Mouse (Mus musculus) limb, embryonic 11.5 days (tissue): ENCODE results near the gene Tomt. TPM values are rescaled to one million over a fixed set of nuclear protein-coding genes. Genes with fewer than 3 reads are reported as not detected.
A peak's percentile ranks its signal among the peaks of the same experiment; 100 is the strongest.
"Not testable (repeated sequence)": the region's sequence is repeated elsewhere in the genome, so short reads cannot be mapped to it uniquely, and the experiment has no call there.

ENCODE experiments used
- ATAC-seq: fragments of 200-750 bp; cut with Nextera tagmentation; 2 replicates; pipeline ENCODE4 v1.8.0; 2017; ENCODE audit warnings: low read depth; ENCODE audit not compliant: insufficient number of reproducible peaks, low FRiP score, low TSS enrichment
- DNase-seq: peaks from one replicate; pipeline ENCODE4 v3.0.0-alpha.2; 2015; ENCODE audit warnings: low spot score
- H3K27ac ChIP-seq: fragments of 300-500 bp; sonication (generic); replicated peaks from 2 replicates; pipeline ENCODE4 v1.5.1; 2014; ENCODE audit warnings: low read depth, mild to moderate bottlenecking, low read length
- H3K27me3 ChIP-seq: fragments of 300-500 bp; sonication (generic); 2 replicates; pipeline ENCODE4 v1.6.1; 2014; ENCODE audit warnings: mild to moderate bottlenecking, low read length, mixed read lengths; ENCODE audit not compliant: control insufficient read depth, insufficient read depth
- H3K36me3 ChIP-seq: fragments of 300-500 bp; sonication (generic); 2 replicates; pipeline ENCODE4 v1.6.1; 2014; ENCODE audit warnings: mild to moderate bottlenecking, low read length, moderate library complexity, mixed read lengths; ENCODE audit not compliant: control insufficient read depth, insufficient read depth
- H3K4me1 ChIP-seq: fragments of 300-500 bp; sonication (generic); 2 replicates; pipeline ENCODE4 v1.6.1; 2014; ENCODE audit warnings: low read length, mixed read lengths; ENCODE audit not compliant: control insufficient read depth, insufficient read depth
- H3K4me2 ChIP-seq: fragments of 300-500 bp; sonication (generic); 2 replicates; pipeline ENCODE4 v1.6.1; 2014; ENCODE audit warnings: low read depth, mild to moderate bottlenecking, moderate library complexity; ENCODE audit not compliant: severe bottlenecking
- H3K4me3 ChIP-seq: fragments of 300-500 bp; sonication (generic); 2 replicates; pipeline ENCODE4 v1.5.1; 2014; ENCODE audit warnings: low read depth, low read length
- H3K9ac ChIP-seq: fragments of 300-500 bp; sonication (generic); 2 replicates; pipeline ENCODE4 v1.6.1; 2014; ENCODE audit warnings: mild to moderate bottlenecking, low read length
- H3K9me3 ChIP-seq: fragments of 300-500 bp; sonication (generic); 2 replicates; pipeline ENCODE4 v1.6.1; 2016; ENCODE audit warnings: low read length; ENCODE audit not compliant: control insufficient read depth
- WGBS: fragments of 180-500 bp; shearing (Covaris S2); extraction: QIAGEN DNeasy Blood & Tissue Kit; methylation state at CpG from one replicate; pipeline ENCODE4 v1.1.7; 2014; 5-methylcytosine and 5-hydroxymethylcytosine counted together
- polyA plus RNA-seq: library from polyadenylated mRNA; unstranded; fragments of >200 nt; fragmentation: Nextera tagmentation; extraction: Ambion mirVana; gene quantifications from 2 replicates; pipeline ENCODE4 v1.2.1, GENCODE M21; 2014

Tomt gene
- polyA plus RNA-seq = 0.40 and 0.78 TPM in 2 replicates

DNA sequence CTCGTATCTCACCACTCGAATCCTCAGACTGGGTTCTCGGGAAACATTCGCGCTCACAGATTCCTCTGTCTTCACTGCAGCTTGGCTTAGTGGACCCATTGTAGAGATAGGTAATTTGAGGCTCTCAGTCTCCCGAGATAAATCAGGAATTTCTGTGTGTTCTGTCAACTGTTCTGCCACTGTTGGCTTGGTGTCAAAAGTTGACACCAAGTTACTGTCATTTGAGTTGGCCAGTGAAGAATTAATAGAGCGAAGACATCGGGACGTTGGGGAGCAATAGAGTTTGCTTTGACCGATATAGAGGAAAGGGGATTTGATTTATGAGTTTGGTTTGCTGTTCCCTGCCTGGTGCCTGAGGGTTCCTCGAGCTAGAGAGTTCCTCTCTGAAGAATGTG is at the start of gene Tomt:
Tomt (minus strand) TSS at position 73 of the 395 bp plus-strand sequence.
- H3K4me1 ChIP-seq = peaks cover 8% of the 10 kb centered on the region; the same call in 1 of the 2 replicates
- H3K9me3 ChIP-seq = no peaks in the 10 kb centered on the region
- H3K4me2 ChIP-seq = peak within 1 kb of the TSS; percentile 72
- DNase-seq (no peak), ATAC-seq (no peak)
- H3K27me3 ChIP-seq = no peaks in the 10 kb centered on the region
- peak within 1 kb of the TSS; percentile 93 for H3K27ac ChIP-seq
- peaks cover 11% of the 10 kb centered on the region; the same call in 1 of the 2 replicates for H3K36me3 ChIP-seq
- peak within 1 kb of the TSS; percentile 75 for H3K4me3 ChIP-seq
- whole genome bisulfite sequencing = 14% methylated on average over 11 of the region's 11 CpGs
- peak within 1 kb of the TSS; percentile 87 for H3K9ac ChIP-seq

DNA sequence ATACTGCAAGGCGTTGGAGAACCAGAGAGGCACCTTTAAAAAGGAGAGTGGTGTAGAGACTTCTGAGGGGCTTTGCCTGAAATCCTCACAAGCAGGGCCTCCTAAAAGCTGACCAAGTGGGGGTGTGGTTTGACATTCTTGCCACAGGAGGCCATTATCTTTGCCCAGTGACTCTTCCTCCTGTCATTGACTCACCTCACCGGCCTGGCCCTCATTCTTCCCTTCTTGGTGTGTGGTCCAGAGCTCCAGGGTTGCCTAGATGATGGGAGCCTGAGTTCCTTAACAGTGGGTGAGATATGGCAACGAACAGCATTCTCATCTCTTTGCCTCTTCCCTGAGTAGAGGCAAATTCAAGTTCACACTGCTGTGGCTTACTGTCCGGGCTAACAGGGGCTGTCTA is 49.7 kb upstream of the Tomt start:
- ATAC-seq (no peak), DNase-seq (no peak)
- Histone ChIP-seq H3K9me3 (no peaks in the 10 kb centered on the region), H3K36me3 (no peaks in the 10 kb centered on the region), H3K9ac (no peak overlapping the region), H3K27me3 (no peaks in the 10 kb centered on the region), H3K4me1 (no peaks in the 10 kb centered on the region), H3K4me2 (no peak overlapping the region), H3K27ac (no peak overlapping the region), H3K4me3 (no peak overlapping the region)
- WGBS = 73% methylated on average over 4 of the region's 4 CpGs

DNA sequence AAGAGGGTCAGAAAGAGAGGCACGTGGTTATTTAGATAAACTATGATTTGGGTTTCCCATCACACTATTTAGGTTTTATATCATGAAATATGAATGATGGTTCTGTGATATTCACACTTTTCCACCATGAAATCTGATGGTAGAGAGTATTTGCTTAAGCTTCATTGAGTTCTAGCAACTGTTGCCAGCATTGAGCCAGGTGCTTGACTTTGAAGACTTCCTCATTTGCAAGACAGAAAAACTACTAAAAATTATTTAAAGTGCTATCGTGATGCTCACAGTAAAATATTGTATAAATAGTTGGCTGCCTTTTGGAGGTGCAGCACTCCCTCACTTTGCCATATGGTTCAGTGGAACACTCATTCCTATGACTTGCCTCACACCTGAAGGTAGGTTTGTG is 49.1 kb upstream of the Tomt start:
- Histone ChIP-seq H3K27me3 (no peaks in the 10 kb centered on the region), H3K9ac (no peak overlapping the region), H3K36me3 (no peaks in the 10 kb centered on the region), H3K4me3 (no peak overlapping the region), H3K4me1 (no peaks in the 10 kb centered on the region), H3K27ac (no peak overlapping the region), H3K4me2 (no peak overlapping the region), H3K9me3 (no peaks in the 10 kb centered on the region)
- 89% methylated on average over 2 of the region's 2 CpGs for WGBS
- DNase-seq = no peak
- ATAC-seq = no peak

DNA sequence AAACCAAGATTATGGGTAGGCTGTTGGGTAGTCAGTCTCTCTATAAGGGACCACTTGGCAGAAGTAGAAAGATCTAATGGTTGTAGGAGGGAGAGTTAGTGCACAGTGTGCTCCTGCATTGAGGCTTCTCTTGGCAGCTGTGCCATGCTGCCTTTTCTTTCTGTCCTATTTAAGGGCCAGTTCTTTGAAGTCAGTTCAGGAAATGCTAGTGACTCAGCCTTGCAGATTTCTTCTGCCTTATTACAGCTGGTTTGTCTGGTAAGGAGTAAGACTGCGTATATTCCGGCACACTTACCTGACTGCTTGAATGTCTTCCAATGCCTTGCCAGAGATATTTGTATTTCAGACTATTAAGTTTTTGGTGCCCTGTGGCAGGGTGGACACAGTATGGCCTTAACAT is 48.0 kb upstream of the Tomt start:
- no peak overlapping the region for H3K27ac ChIP-seq
- no peaks in the 10 kb centered on the region for H3K27me3 ChIP-seq
- no peak overlapping the region for H3K4me2 ChIP-seq
- H3K9ac ChIP-seq = no peak overlapping the region
- H3K4me3 ChIP-seq = no peak overlapping the region
- no peaks in the 10 kb centered on the region for H3K36me3 ChIP-seq
- ATAC-seq (no peak), DNase-seq (no peak)
- no peaks in the 10 kb centered on the region for H3K9me3 ChIP-seq
- 95% methylated on average over 2 of the region's 2 CpGs for whole genome bisulfite sequencing
- no peaks in the 10 kb centered on the region for H3K4me1 ChIP-seq

DNA sequence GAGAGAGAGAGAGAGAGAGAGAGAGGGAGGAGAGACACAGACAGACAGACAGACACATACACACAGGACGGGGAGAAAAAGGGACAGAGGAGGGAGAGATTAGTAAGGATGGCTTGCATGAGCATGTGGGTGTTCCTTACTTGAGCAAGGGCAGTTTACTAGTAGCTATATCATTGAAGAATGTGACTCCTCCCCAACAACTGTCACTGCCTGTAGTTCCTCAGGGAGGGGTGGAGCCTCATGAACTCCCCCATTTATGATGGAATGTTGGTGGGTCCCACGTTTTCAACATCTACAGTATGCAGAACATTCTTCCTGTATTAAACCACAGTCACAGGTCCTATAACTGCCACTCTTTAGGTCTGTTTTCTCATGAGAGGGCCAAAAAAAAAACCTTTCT is 45.9 kb upstream of the Tomt start:
- ATAC-seq = no peak
- WGBS = 65% methylated on average over 2 of the region's 2 CpGs

DNA sequence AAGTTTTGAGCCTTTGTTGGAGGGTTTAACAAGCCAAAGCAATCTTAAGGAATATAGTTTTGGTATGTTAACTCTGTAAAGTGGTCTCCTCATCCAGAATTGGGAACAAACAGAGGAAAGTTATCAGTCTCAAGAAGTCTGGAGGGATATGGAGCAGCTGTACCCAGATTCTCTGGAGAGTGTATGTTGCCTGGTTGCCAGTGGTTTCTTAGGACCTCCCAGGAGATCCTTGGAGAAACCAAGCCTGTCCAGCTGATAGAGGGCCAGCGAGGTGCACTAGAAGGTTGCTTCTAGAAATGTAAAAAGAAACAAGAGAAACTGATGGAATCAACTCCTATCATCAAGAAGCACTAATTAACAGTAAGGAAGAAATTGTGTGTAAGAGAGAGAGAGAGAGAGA is 45.5 kb upstream of the Tomt start:
- Histone ChIP-seq H3K9me3 (no peaks in the 10 kb centered on the region), H3K27ac (no peak overlapping the region), H3K36me3 (no peaks in the 10 kb centered on the region), H3K4me2 (no peak overlapping the region), H3K4me3 (no peak overlapping the region), H3K9ac (no peak overlapping the region), H3K4me1 (no peaks in the 10 kb centered on the region), H3K27me3 (no peaks in the 10 kb centered on the region)
- ATAC-seq (no peak), DNase-seq (no peak)
- WGBS = 85% methylated on average over 1 of the region's 1 CpGs

More for the DNA sequence above, 45.9 kb upstream of the Tomt start:
- no peak overlapping the region for H3K27ac ChIP-seq
- H3K9ac ChIP-seq = no peak overlapping the region
- H3K4me2 ChIP-seq = no peak overlapping the region
- no peak for DNase-seq
- H3K36me3 ChIP-seq = no peaks in the 10 kb centered on the region
- no peaks in the 10 kb centered on the region for H3K27me3 ChIP-seq
- H3K9me3 ChIP-seq = no peaks in the 10 kb centered on the region
- H3K4me3 ChIP-seq = no peak overlapping the region
- H3K4me1 ChIP-seq = no peaks in the 10 kb centered on the region

DNA sequence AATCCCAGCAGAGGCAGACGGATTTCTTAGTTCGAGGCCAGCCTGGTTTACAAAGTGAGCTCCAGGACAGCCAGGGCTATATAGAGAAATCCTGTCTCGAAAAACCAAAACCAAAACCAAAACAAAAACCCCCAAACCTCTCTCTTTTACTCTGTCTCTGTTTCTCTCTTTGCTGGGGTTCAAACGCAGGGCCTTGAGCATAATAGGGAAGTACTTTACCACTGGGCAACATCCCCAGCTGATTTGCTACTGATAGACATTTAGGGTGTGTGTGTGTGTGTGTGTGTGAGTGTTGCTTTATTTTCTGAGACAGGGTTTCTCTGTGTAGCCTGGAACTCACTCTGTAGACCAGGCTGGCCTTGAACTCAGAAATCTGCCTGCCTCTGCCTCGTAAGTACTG is 42.8 kb upstream of the Tomt start:
- H3K9ac ChIP-seq, H3K4me1 ChIP-seq, H3K36me3 ChIP-seq, H3K9me3 ChIP-seq, ATAC-seq, H3K4me2 ChIP-seq, DNase-seq, H3K27ac ChIP-seq, H3K27me3 ChIP-seq, H3K4me3 ChIP-seq: not testable (repeated sequence)
- 92% methylated on average over 5 of the region's 5 CpGs for WGBS

DNA sequence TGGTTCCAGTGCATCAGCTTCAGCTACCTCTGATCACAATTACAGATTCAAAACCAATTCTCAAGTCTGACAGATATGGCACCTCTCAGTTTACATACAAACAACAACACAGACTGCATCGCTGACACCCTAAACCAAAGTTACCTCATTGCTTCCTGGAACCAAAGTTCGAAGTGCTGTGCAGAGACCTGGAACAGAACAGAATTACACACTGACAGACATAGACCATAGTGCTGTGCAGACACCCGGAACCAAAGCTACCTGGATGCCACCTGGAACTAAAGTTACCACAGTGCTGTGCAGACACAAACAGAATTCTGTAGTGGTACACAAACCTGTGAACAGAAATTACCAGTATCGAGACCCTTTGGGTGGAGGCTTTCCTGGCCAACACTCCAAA is 33.6 kb upstream of the Tomt start:
- WGBS = 95% methylated on average over 4 of the region's 4 CpGs

DNA sequence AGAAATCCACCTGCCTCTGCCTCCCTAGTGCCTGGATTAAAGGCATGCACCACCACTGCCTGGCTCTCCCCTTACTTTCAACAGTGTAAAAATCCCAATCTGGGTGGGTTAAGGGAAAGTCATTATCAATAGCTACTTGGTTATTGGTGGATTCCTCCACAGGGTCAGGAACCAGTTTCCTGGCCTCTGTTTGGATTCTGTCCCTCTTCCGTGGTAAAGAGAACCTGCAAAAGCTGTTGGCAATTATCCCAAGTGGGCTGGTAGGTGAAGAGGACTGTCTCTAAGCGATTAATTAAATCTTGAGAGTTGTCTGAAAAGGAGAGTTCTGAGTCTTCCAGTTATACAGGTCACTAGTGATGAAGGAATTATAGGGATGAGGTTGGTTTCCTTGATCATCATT is 32.2 kb upstream of the Tomt start:
- no peaks in the 10 kb centered on the region for H3K9me3 ChIP-seq
- ATAC-seq (no peak), DNase-seq (no peak)
- no peak overlapping the region for H3K9ac ChIP-seq
- no peak overlapping the region for H3K4me3 ChIP-seq
- H3K27ac ChIP-seq = no peak overlapping the region
- no peaks in the 10 kb centered on the region; the same call in 1 of the 2 replicates for H3K4me1 ChIP-seq
- no peaks in the 10 kb centered on the region for H3K27me3 ChIP-seq
- 74% methylated on average over 2 of the region's 2 CpGs for WGBS
- no peak overlapping the region for H3K4me2 ChIP-seq
- peaks cover 2% of the 10 kb centered on the region; the same call in 1 of the 2 replicates for H3K36me3 ChIP-seq

More for the DNA sequence above, 33.6 kb upstream of the Tomt start:
- no peak for ATAC-seq
- no peak for DNase-seq
- no peak overlapping the region for H3K9ac ChIP-seq
- no peak overlapping the region for H3K27ac ChIP-seq
- no peak overlapping the region for H3K4me3 ChIP-seq
- H3K4me1 ChIP-seq = no peaks in the 10 kb centered on the region; the same call in 1 of the 2 replicates
- H3K27me3 ChIP-seq = no peaks in the 10 kb centered on the region
- no peaks in the 10 kb centered on the region for H3K9me3 ChIP-seq
- H3K4me2 ChIP-seq = no peak overlapping the region
- H3K36me3 ChIP-seq = peaks cover 2% of the 10 kb centered on the region; the same call in 1 of the 2 replicates
